Mouse (Mus musculus): ENCODE results near the gene Stap2. TPM values are rescaled to one million over a fixed set of nuclear protein-coding genes. Genes with fewer than 3 reads are reported as not detected.

The Stap2 gene
- polyA plus RNA-seq, 1 experiment = 0.46 TPM

DNA sequence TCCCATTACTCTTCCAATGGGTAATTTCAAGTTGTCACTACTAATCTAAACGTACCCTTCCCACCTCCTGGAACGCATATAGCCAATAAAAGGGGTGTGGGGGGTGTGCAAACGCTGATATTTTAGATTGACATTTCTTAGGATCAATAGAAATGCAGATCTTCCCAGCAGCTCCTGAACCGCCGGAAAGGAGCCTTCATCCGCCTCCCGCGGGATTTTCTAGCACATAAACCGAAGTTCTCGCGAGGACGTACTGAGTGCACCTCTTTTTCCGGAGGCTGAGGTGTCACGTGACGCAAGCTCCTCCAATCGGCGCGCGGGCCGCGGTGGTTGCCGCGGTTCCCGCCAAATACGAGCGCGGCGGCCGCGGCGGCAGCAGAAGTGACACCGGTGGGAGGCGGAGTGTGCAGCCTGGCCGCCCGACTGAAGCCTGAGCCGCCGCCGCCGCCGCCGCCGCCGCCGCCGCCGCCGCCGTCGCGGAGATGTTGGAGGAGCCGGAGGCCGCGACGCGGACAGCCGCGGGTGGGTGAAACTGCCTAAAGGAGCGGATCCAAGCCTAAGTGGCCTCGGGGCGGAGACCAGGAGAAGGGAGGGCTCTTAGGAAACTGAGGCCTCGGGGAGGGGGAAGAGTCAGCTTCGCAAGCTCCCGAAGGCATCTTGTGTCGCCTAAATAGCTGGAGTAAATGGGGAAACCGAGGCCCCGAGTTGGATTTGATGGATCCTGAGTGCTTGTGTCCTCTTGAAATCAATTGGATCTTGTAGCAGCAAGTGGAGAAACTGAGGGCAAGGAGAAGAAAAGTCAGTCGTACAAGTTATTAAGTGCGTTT lies 34.9 kb upstream of the Stap2 start, which contains the start of gene Chaf1a:
TSS of gene Chaf1a (plus strand) at position 410 of the 827 bp plus-strand sequence.
- Histone ChIP-seq H3K4me2 (ENCODE audit: low read depth) (peak within 1 kb of the TSS; percentile 88), H3K4me3 (peak within 1 kb of the TSS; percentile 57), H3K79me2 (ENCODE audit: control insufficient read depth, insufficient read depth) (peaks cover 54% of the 10 kb centered on the region), H3ac (ENCODE audit: control insufficient read depth, insufficient read length) (peak within 1 kb of the TSS; percentile 67), H3K27me3 (ENCODE audit: control insufficient read depth, insufficient read depth, insufficient read length) (no peaks in the 10 kb centered on the region), H3K36me3 (ENCODE audit: control insufficient read depth, insufficient read depth) (no peaks in the 10 kb centered on the region)
- TF ChIP-seq POLR2AphosphoS2 (IDR thresholded peaks at IDR 0.05; ENCODE audit: insufficient read length, low read depth) (peak; percentile 42), TCF12 (IDR thresholded peaks at IDR 0.05; ENCODE audit: insufficient read depth, poor library complexity, severe bottlenecking) (no peak), SRF (IDR thresholded peaks at IDR 0.05; ENCODE audit: control insufficient read depth, insufficient read length, low read depth) (peak; percentile 40), USF1 (IDR thresholded peaks at IDR 0.05; ENCODE audit: low read depth) (peak; percentile 99), E2F4 (IDR thresholded peaks at IDR 0.05; ENCODE audit: insufficient read depth) (peak; percentile 81), POLR2A (IDR thresholded peaks at IDR 0.05; ENCODE audit: insufficient read length, low read depth) (peak; percentile 55), MYOD1 (IDR thresholded peaks at IDR 0.05; ENCODE audit: control insufficient read depth in 1 of 3, insufficient read length in 2 of 3, low read depth in 2 of 3) (no peak)

DNA sequence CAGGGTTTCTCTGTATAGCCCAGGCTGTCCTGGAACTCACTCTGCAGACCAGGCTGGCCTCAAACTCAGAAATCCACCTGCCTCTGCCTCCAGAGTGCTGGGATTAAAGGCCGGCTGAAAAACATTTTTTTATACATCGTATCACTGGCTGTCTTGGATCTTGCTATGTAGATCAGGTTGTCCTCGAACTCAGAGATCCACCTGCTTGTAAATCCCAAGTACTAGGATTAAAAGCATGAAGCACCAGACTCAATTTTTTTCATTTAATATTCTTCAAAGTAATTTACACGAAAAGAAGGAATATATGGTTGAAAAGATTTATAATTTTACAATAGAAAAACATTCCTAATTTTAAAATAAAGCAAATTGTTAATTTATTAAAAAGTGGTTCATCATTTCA lies 34.0 kb upstream of the Stap2 start:
- no peak for TF ChIP-seq MYOD1 (IDR thresholded peaks at IDR 0.05; ENCODE audit: control insufficient read depth in 1 of 3, insufficient read length in 2 of 3, low read depth in 2 of 3)
- TF ChIP-seq TCF12 (IDR thresholded peaks at IDR 0.05; ENCODE audit: insufficient read depth, poor library complexity, severe bottlenecking) = no peak
- no peak for TF ChIP-seq TCF3 (IDR thresholded peaks at IDR 0.05; ENCODE audit: insufficient read length, low read depth)
- no peak for TF ChIP-seq MYOG (IDR thresholded peaks at IDR 0.05; ENCODE audit: control insufficient read depth in 1 of 3, insufficient read depth in 1 of 3, insufficient read length in 2 of 3, low read depth in 2 of 3)
- no peak for TF ChIP-seq REST (IDR thresholded peaks at IDR 0.05; ENCODE audit: insufficient read depth, insufficient read length)
- TF ChIP-seq E2F4 (IDR thresholded peaks at IDR 0.05; ENCODE audit: insufficient read depth) = no peak
- no peak for TF ChIP-seq USF1 (IDR thresholded peaks at IDR 0.05; ENCODE audit: low read depth)
- no peak for TF ChIP-seq POLR2AphosphoS2 (IDR thresholded peaks at IDR 0.05; ENCODE audit: insufficient read length, low read depth)
- no peak for TF ChIP-seq POLR2A (IDR thresholded peaks at IDR 0.05; ENCODE audit: insufficient read length, low read depth)
- no peak for TF ChIP-seq CEBPB (IDR thresholded peaks at IDR 0.05; ENCODE audit: insufficient read depth, poor library complexity, severe bottlenecking)
- no peak for TF ChIP-seq SRF (IDR thresholded peaks at IDR 0.05; ENCODE audit: control insufficient read depth, insufficient read length, low read depth)
- TF ChIP-seq MAX (IDR thresholded peaks at IDR 0.05; ENCODE audit: low read depth) = no peak
- H3K4me3 ChIP-seq = peak overlapping the region; percentile 57
- peaks cover 55% of the 10 kb centered on the region for H3K79me2 ChIP-seq (ENCODE audit: control insufficient read depth, insufficient read depth)
- H3K36me3 ChIP-seq (ENCODE audit: control insufficient read depth, insufficient read depth) = no peaks in the 10 kb centered on the region
- no peaks in the 10 kb centered on the region for H3K27me3 ChIP-seq (ENCODE audit: control insufficient read depth, insufficient read depth, insufficient read length)
- peak overlapping the region; percentile 75 for H3K4me2 ChIP-seq (ENCODE audit: low read depth)
- H3ac ChIP-seq (ENCODE audit: control insufficient read depth, insufficient read length) = no peak overlapping the region

DNA sequence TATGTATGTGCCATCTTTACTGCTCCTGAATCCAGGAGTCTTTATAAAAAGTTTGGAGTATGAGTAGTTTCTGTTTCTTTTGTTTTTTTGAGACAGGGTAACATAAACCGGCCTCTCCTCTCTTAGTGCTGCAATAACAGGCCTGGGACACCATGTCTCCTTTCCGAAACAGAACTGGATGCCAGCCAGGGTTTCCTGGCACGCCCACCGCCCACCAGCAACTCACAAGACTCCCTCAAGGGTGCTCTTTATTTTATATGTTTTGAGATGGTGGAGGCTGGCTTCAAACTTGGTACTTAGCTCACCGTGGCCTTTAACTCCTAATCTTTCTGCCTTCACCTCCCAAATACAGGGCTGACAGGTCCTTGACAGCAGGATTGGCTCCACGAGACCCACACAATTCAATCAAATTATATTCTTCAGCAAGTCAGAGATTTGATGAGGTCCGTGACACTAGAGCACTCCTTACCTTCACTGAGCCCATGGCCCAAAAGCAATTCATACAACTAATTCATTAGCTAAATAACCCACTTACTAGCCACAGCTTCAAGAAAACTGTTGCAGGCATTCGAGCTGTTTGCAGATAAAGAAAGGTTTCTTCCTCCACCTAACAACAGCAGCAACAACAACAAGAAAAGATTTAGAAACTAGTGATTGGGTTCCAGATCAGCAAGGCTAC lies 33.3 kb upstream of the Stap2 start:
- Histone ChIP-seq H3K79me2 (ENCODE audit: control insufficient read depth, insufficient read depth) (peaks cover 55% of the 10 kb centered on the region), H3K27me3 (ENCODE audit: control insufficient read depth, insufficient read depth, insufficient read length) (no peaks in the 10 kb centered on the region), H3K4me2 (ENCODE audit: low read depth) (no peak overlapping the region), H3ac (ENCODE audit: control insufficient read depth, insufficient read length) (no peak overlapping the region), H3K4me3 (no peak overlapping the region), H3K36me3 (ENCODE audit: control insufficient read depth, insufficient read depth) (no peaks in the 10 kb centered on the region)
- TF ChIP-seq MAX (IDR thresholded peaks at IDR 0.05; ENCODE audit: low read depth) = no peak
- TF ChIP-seq USF1 (IDR thresholded peaks at IDR 0.05; ENCODE audit: low read depth) = no peak
- TF ChIP-seq POLR2AphosphoS2 (IDR thresholded peaks at IDR 0.05; ENCODE audit: insufficient read length, low read depth) = no peak
- no peak for TF ChIP-seq MYOD1 (IDR thresholded peaks at IDR 0.05; ENCODE audit: control insufficient read depth in 1 of 3, insufficient read length in 2 of 3, low read depth in 2 of 3)
- TF ChIP-seq MYOG (IDR thresholded peaks at IDR 0.05; ENCODE audit: control insufficient read depth in 1 of 3, insufficient read depth in 1 of 3, insufficient read length in 2 of 3, low read depth in 2 of 3) = no peak
- no peak for TF ChIP-seq REST (IDR thresholded peaks at IDR 0.05; ENCODE audit: insufficient read depth, insufficient read length)
- TF ChIP-seq TCF12 (IDR thresholded peaks at IDR 0.05; ENCODE audit: insufficient read depth, poor library complexity, severe bottlenecking) = no peak
- TF ChIP-seq E2F4 (IDR thresholded peaks at IDR 0.05; ENCODE audit: insufficient read depth) = no peak
- no peak for TF ChIP-seq CEBPB (IDR thresholded peaks at IDR 0.05; ENCODE audit: insufficient read depth, poor library complexity, severe bottlenecking)
- TF ChIP-seq POLR2A (IDR thresholded peaks at IDR 0.05; ENCODE audit: insufficient read length, low read depth) = no peak
- no peak for TF ChIP-seq SRF (IDR thresholded peaks at IDR 0.05; ENCODE audit: control insufficient read depth, insufficient read length, low read depth)
- no peak for TF ChIP-seq TCF3 (IDR thresholded peaks at IDR 0.05; ENCODE audit: insufficient read length, low read depth)

DNA sequence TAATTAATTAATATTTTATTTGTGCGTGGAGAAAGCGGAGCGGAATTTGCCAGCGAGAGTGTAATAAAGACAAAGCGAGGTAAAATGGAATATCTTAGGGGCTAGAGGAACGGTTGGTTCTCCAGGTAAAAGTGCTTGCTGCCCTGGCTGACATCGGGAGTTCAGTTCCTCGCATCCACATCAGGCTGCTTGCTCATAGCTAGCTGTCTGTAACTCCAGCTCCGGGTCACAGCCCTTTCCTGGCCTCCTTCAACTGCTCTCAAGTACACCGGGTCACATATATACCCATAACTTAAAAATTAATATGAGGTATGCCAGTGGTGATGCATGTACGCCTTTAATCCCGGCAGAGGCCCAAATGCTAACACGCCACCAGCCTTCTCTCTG lies 31.5 kb upstream of the Stap2 start:
- no peaks in the 10 kb centered on the region for H3K27me3 ChIP-seq (ENCODE audit: control insufficient read depth, insufficient read depth, insufficient read length)
- peak overlapping the region; percentile 63 for H3K4me2 ChIP-seq (ENCODE audit: low read depth)
- no peaks in the 10 kb centered on the region for H3K36me3 ChIP-seq (ENCODE audit: control insufficient read depth, insufficient read depth)
- H3ac ChIP-seq (ENCODE audit: control insufficient read depth, insufficient read length) = peak overlapping the region; percentile 53
- H3K4me3 ChIP-seq = peak overlapping the region; percentile 80
- H3K79me2 ChIP-seq (ENCODE audit: control insufficient read depth, insufficient read depth) = peaks cover 59% of the 10 kb centered on the region
- TF ChIP-seq POLR2AphosphoS2 (IDR thresholded peaks at IDR 0.05; ENCODE audit: insufficient read length, low read depth) (no peak), USF1 (IDR thresholded peaks at IDR 0.05; ENCODE audit: low read depth) (no peak), POLR2A (IDR thresholded peaks at IDR 0.05; ENCODE audit: insufficient read length, low read depth) (no peak), MAX (IDR thresholded peaks at IDR 0.05; ENCODE audit: low read depth) (no peak), REST (IDR thresholded peaks at IDR 0.05; ENCODE audit: insufficient read depth, insufficient read length) (no peak), E2F4 (IDR thresholded peaks at IDR 0.05; ENCODE audit: insufficient read depth) (no peak), MYOG (IDR thresholded peaks at IDR 0.05; ENCODE audit: control insufficient read depth in 1 of 3, insufficient read depth in 1 of 3, insufficient read length in 2 of 3, low read depth in 2 of 3) (no peak), SRF (IDR thresholded peaks at IDR 0.05; ENCODE audit: control insufficient read depth, insufficient read length, low read depth) (no peak), TCF12 (IDR thresholded peaks at IDR 0.05; ENCODE audit: insufficient read depth, poor library complexity, severe bottlenecking) (no peak), MYOD1 (IDR thresholded peaks at IDR 0.05; ENCODE audit: control insufficient read depth in 1 of 3, insufficient read length in 2 of 3, low read depth in 2 of 3) (no peak), CEBPB (IDR thresholded peaks at IDR 0.05; ENCODE audit: insufficient read depth, poor library complexity, severe bottlenecking) (no peak), TCF3 (IDR thresholded peaks at IDR 0.05; ENCODE audit: insufficient read length, low read depth) (no peak)
